In the genomic region with DNA sequence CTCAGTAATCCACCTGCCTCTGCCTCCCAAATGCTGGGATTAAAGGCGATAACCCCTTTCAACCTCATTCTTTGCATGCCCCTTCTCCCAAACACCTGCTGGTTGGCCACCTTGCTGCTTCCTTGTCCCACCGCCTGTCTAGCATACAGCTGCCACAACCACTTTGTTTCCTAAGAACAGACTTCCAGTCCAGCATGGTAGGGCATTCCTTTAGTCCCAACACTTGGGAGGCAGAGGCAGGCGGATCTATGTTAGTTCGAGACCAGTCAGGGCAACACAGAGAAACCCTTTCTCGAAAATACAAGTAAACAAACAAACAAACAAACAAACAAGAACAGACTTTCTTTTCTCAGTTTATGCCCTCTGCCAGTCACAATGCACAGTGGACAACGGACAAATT, we compare ENCODE assay signal across 8 mouse cellular contexts. TPM values are rescaled to one million over a fixed set of nuclear protein-coding genes. Genes with fewer than 3 reads are reported as not detected.
DNase-seq lines count a peak whose midpoint lies in the region; ATAC-seq and TF ChIP-seq lines count a peak whose summit lies in the region.

No protein-coding gene starts in this region.

- WGBS in heart, embryonic 12.5 days = 37% methylated on average over 6 of the region's 6 CpGs
- WGBS in forebrain, embryonic 15.5 days = 42% methylated on average over 6 of the region's 6 CpGs
- 44% methylated on average over 6 of the region's 6 CpGs for WGBS in liver, embryonic 16.5 days (ENCODE audit: insufficient replicate concordance)

- no peaks in the 10 kb centered on the region for H3K9me3 ChIP-seq in heart, embryonic 12.5 days (replicated peaks)
- no peaks in the 10 kb centered on the region for H3K9me3 ChIP-seq in G1E (replicated peaks)
- no peaks in the 10 kb centered on the region for H3K9me3 ChIP-seq in forebrain, embryonic 15.5 days
- H3K9me3 ChIP-seq in liver, embryonic 16.5 days (replicated peaks; ENCODE audit: control insufficient read depth, low read length) = no peaks in the 10 kb centered on the region

- H3K4me2 ChIP-seq in heart, embryonic 12.5 days = peak overlapping the region; percentile 82
- peak overlapping the region; percentile 90 for H3K4me2 ChIP-seq in forebrain, embryonic 15.5 days (replicated peaks)
- peak overlapping the region; percentile 73 for H3K4me2 ChIP-seq in liver, embryonic 16.5 days (ENCODE audit: low read depth, low read length)

- no peak for TF ChIP-seq CTCF in G1E (IDR thresholded peaks at IDR 0.05; ENCODE audit: low read depth, low read length)

- no peak overlapping the region for H3K27ac ChIP-seq in heart, embryonic 12.5 days (ENCODE audit: poor library complexity, severe bottlenecking)
- no peak overlapping the region for H3K27ac ChIP-seq in forebrain, embryonic 15.5 days (replicated peaks)
- H3K27ac ChIP-seq in liver, embryonic 16.5 days (ENCODE audit: low read length) = no peak overlapping the region

- H3K36me3 ChIP-seq in heart, embryonic 12.5 days = no peaks in the 10 kb centered on the region
- peaks cover 9% of the 10 kb centered on the region for H3K36me3 ChIP-seq in G1E (replicated peaks)
- no peaks in the 10 kb centered on the region for H3K36me3 ChIP-seq in forebrain, embryonic 15.5 days
- no peaks in the 10 kb centered on the region for H3K36me3 ChIP-seq in liver, embryonic 16.5 days (ENCODE audit: control insufficient read depth, insufficient read depth)

- H3K9ac ChIP-seq in heart, embryonic 12.5 days = peak overlapping the region; percentile 93
- peak overlapping the region; percentile 99 for H3K9ac ChIP-seq in forebrain, embryonic 15.5 days (replicated peaks)
- peak overlapping the region; percentile 29; the same call in 1 of the 2 replicates for H3K9ac ChIP-seq in liver, embryonic 16.5 days (ENCODE audit: low read depth, low read length)

- H3K4me1 ChIP-seq in heart, embryonic 12.5 days (replicated peaks) = peaks cover 32% of the 10 kb centered on the region
- H3K4me1 ChIP-seq in G1E (ENCODE audit: insufficient read depth, low read depth, low read length) = peaks cover 49% of the 10 kb centered on the region
- H3K4me1 ChIP-seq in forebrain, embryonic 15.5 days = peaks cover 33% of the 10 kb centered on the region
- peaks cover 33% of the 10 kb centered on the region for H3K4me1 ChIP-seq in liver, embryonic 16.5 days (ENCODE audit: control insufficient read depth, low read depth, low read length)

- peaks cover 10% of the 10 kb centered on the region; the same call in 1 of the 2 replicates for H3K27me3 ChIP-seq in heart, embryonic 12.5 days (replicated peaks)
- H3K27me3 ChIP-seq in G1E (ENCODE audit: insufficient read depth, low read length) = peaks cover 25% of the 10 kb centered on the region
- H3K27me3 ChIP-seq in forebrain, embryonic 15.5 days = peaks cover 10% of the 10 kb centered on the region; the same call in 1 of the 2 replicates
- peaks cover 3% of the 10 kb centered on the region; the same call in 1 of the 2 replicates for H3K27me3 ChIP-seq in liver, embryonic 16.5 days (ENCODE audit: control insufficient read depth, insufficient read depth, low read depth, low read length)

- peak overlapping the region; percentile 80 for H3K4me3 ChIP-seq in heart, embryonic 12.5 days
- H3K4me3 ChIP-seq in G1E (ENCODE audit: low read depth, low read length) = peak overlapping the region; percentile 81
- peak overlapping the region; percentile 95 for H3K4me3 ChIP-seq in forebrain, embryonic 15.5 days
- peak overlapping the region; percentile 88 for H3K4me3 ChIP-seq in liver, embryonic 16.5 days (ENCODE audit: low read depth, low read length)

- no peak for DNase-seq in heart, adult 8-10 months (ENCODE audit: low spot score)
- no peak for DNase-seq in G1E (ENCODE audit: low spot score)
- no peak for DNase-seq in right cerebral cortex, postnatal 25 days
- DNase-seq in adrenal gland, postnatal 14 days = no peak
- DNase-seq in layer of hippocampus, postnatal 14 days (ENCODE audit: low spot score in 2 of 2) = no peak

- ATAC-seq in heart, embryonic 12.5 days (ENCODE audit: insufficient number of reproducible peaks, low FRiP score) = no peak
- ATAC-seq in G1E (ENCODE audit: extremely low read depth, insufficient number of reproducible peaks, low FRiP score, poor library complexity, severe bottlenecking) = no peak
- ATAC-seq in forebrain, embryonic 15.5 days (replicated peaks) = peak; percentile 21; the same call in 1 of the 2 replicates
- no peak for ATAC-seq in liver, embryonic 16.5 days (ENCODE audit: low read depth)

RNA-seq across cellular contexts. Expression of a gene that starts 0.6 kb away (rescaled TPM):
- polyA plus RNA-seq in heart, embryonic 12.5 days (2016; fragmentation: Nextera tagmentation; extraction: Ambion mirVana) = 24.7 and 25.2 TPM in 2 replicates
- 10 to 100 TPM; 29.3 to 32.0 (median 31.5) TPM for total RNA-seq in heart, adult 8-10 months (2022)
- 18.5 and 23.4 TPM in 2 replicates for total RNA-seq in G1E (2014; fragmentation: Nextera tagmentation)
- total RNA-seq in G1E (2017) = 8.7 and 9.0 TPM in 2 replicates
- polyA plus RNA-seq in G1E (2012) = 9.4 and 10.3 TPM in 2 replicates
- polyA plus RNA-seq in forebrain, embryonic 15.5 days (2015; fragmentation: Nextera tagmentation; extraction: Ambion mirVana) = 33.3 and 36.5 TPM in 2 replicates
- polyA plus RNA-seq in liver, embryonic 16.5 days (2015; fragmentation: Nextera tagmentation; extraction: Ambion mirVana) = 5.9 and 6.1 TPM in 2 replicates
- total RNA-seq in adrenal gland, postnatal 14 days (2021) = 41.7 and 42.5 TPM in 2 replicates
- total RNA-seq in layer of hippocampus, postnatal 14 days (2021) = 10 to 100 TPM; 57.2 to 60.4 TPM

RNA-seq across cellular contexts. Expression of a gene that starts 11.8 kb away (rescaled TPM):
- polyA plus RNA-seq in heart, embryonic 12.5 days (2016; fragmentation: Nextera tagmentation; extraction: Ambion mirVana) = 0.26 and 0.34 TPM in 2 replicates
- total RNA-seq in heart, adult 8-10 months (2022) = 1 to 10 TPM; 1.5 to 3.0 (median 2.5) TPM
- not detected in 2 replicates for total RNA-seq in G1E (2014; fragmentation: Nextera tagmentation)
- 0.05 TPM in 1 of 2 replicates, not detected in the other for total RNA-seq in G1E (2017)
- not detected in 2 replicates for polyA plus RNA-seq in G1E (2012)
- 0.06 TPM in 2 replicates for polyA plus RNA-seq in forebrain, embryonic 15.5 days (2015; fragmentation: Nextera tagmentation; extraction: Ambion mirVana)
- 0.21 and 0.35 TPM in 2 replicates for polyA plus RNA-seq in liver, embryonic 16.5 days (2015; fragmentation: Nextera tagmentation; extraction: Ambion mirVana)
- 0.89 and 1.4 TPM in 2 replicates for total RNA-seq in adrenal gland, postnatal 14 days (2021)
- under 1 TPM; 0.58 to 0.98 TPM for total RNA-seq in layer of hippocampus, postnatal 14 days (2021)

RNA-seq across cellular contexts. Expression of a gene that starts 26.2 kb away (rescaled TPM):
- 891 and 894 TPM in 2 replicates for polyA plus RNA-seq in heart, embryonic 12.5 days (2016; fragmentation: Nextera tagmentation; extraction: Ambion mirVana)
- 1,000 to 10,000 TPM in 2 of 4 experiments, 100 to 1,000 TPM in 2; 523 to 1,345 (median 957) TPM for total RNA-seq in heart, adult 8-10 months (2022)
- total RNA-seq in G1E (2014; fragmentation: Nextera tagmentation) (30.0 and 31.6 TPM in 2 replicates), G1E (2017) (175 and 374 TPM in 2 replicates)
- 49.1 and 74.2 TPM in 2 replicates for polyA plus RNA-seq in G1E (2012)
- polyA plus RNA-seq in forebrain, embryonic 15.5 days (2015; fragmentation: Nextera tagmentation; extraction: Ambion mirVana) = 367 and 408 TPM in 2 replicates
- 197 and 235 TPM in 2 replicates for polyA plus RNA-seq in liver, embryonic 16.5 days (2015; fragmentation: Nextera tagmentation; extraction: Ambion mirVana)
- total RNA-seq in adrenal gland, postnatal 14 days (2021) = 964 and 993 TPM in 2 replicates
- 100 to 1,000 TPM; 331 to 343 TPM for total RNA-seq in layer of hippocampus, postnatal 14 days (2021)

Comparison
In these comparisons a context has a peak if more than half of its experiments do, and no peak if none do; other contexts are left out.
1. H3K9ac ChIP-seq: peak in every context shown above with its lines; median percentile 99 in forebrain, embryonic 15.5 days; 93 in heart, embryonic 12.5 days; 29 in liver, embryonic 16.5 days.